Mouse (Mus musculus): ENCODE measurements around the gene Frmd5. TPM values are rescaled to one million over a fixed set of nuclear protein-coding genes. Genes with fewer than 3 reads are reported as not detected.

The Frmd5 gene
- polyA plus RNA-seq, 1 experiment from 2014 or later: 3.8 TPM

DNA sequence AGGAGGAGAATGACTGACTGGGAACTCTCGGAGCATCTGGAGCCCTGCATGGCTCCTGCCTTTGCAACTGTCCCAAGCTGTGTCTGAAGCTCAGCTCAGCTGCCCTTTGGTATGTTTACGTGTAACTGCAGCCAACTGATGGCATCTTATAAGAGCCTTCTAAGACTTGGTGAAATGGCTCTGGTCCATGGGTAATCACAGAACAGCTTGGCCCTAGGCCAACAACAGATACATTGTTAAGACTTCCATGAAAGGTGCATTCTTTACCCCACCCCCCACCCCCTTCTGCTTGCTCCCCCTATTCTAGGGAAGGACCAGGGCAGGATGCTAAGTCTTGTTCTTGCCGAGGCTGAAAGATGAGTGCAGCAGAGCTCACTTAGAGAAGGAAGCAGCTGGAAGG, 212.8 kb downstream of the Frmd5 start:
- H3K27ac ChIP-seq: no peak overlapping the region
- no peak overlapping the region for H3K4me2 ChIP-seq (replicated peaks)
- H3K9ac ChIP-seq: no peak overlapping the region
- H3K4me3 ChIP-seq: no peak overlapping the region
- no peaks in the 10 kb centered on the region for H3K27me3 ChIP-seq
- no peaks in the 10 kb centered on the region for H3K9me3 ChIP-seq
- 38% methylated on average over 3 of the region's 3 CpGs for WGBS
- H3K36me3 ChIP-seq: no peaks in the 10 kb centered on the region
- peaks cover 20% of the 10 kb centered on the region; the same call in 1 of the 2 replicates for H3K4me1 ChIP-seq
- no peak for ATAC-seq (ENCODE audit: insufficient number of reproducible peaks, insufficient read depth, low FRiP score, low TSS enrichment)

DNA sequence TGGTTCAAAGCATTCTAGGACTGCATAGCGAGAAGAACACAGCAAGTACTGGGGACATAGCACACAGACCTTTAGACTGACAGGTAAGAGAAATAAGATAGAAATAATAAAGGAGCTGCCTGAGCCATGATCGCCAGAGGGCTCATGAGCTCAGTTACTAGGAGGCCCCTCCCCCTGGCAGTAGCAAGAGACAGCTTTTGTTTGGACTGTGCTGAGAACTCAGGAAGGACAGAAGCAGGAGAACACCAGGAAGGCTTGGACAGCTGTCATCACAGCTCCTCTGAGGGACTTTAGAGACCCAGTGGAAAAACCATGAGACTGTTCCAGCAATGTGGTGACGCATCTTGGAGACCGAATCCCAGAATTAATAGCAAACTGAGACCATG, 218.6 kb downstream of the Frmd5 start:
- Histone ChIP-seq H3K27me3 (0 out of 2 replicates have a peak, but pooled peaks cover 3% of the 10 kb centered on the region), H3K4me3 (no peak overlapping the region), H3K4me1 (peaks cover 16% of the 10 kb centered on the region), H3K36me3 (no peaks in the 10 kb centered on the region), H3K9ac (no peak overlapping the region), H3K27ac (peak overlapping the region; percentile 69), H3K9me3 (no peaks in the 10 kb centered on the region), H3K4me2 (replicated peaks) (peak overlapping the region; percentile 25)
- WGBS: 27% methylated on average over 4 of the region's 4 CpGs
- peak; percentile 61; the same call in 1 of the 2 replicates for ATAC-seq (ENCODE audit: insufficient number of reproducible peaks, insufficient read depth, low FRiP score, low TSS enrichment)

DNA sequence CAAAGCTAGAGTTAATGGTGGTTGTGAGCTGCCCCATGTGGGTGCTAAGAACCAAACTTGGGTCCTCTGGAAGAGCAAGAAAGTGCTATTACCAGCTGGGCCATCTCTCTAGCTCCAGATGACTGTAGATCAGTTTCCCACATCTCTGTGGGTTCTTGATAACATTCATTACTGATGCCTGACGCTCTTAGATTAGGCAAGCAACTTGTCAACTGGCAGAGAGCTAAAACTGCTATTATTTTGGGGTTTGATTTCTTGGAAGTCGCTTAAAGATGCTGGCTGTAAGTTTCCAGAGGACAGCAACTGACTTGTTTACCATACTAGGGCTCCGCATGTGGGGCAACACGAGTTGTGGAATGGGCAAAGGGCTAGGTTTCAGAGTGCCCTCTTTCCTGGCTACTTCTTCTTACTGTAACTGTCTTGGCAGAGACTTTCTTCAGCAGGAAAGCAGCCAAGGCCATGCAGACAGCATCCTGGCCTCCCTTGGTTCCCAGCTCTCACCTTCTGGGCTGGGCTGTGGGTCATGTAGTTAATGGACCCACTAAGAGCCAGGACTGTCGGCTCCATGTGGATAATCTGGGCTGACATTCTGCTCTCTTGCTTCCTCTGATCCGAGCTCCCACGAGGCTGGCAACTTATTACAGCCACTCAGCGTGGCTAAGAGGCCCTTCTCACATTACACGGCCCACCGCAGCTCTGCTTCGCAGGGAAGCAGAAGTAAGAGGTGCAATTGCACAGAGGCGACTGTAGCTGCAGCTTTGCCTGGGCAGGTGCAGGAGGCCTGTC, 219.2 kb downstream of the Frmd5 start:
- peak; percentile 61; the same call in 1 of the 2 replicates for ATAC-seq (ENCODE audit: insufficient number of reproducible peaks, insufficient read depth, low FRiP score, low TSS enrichment)
- WGBS: 24% methylated on average over 12 of the region's 12 CpGs
- H3K27ac ChIP-seq: peak overlapping the region; percentile 69

DNA sequence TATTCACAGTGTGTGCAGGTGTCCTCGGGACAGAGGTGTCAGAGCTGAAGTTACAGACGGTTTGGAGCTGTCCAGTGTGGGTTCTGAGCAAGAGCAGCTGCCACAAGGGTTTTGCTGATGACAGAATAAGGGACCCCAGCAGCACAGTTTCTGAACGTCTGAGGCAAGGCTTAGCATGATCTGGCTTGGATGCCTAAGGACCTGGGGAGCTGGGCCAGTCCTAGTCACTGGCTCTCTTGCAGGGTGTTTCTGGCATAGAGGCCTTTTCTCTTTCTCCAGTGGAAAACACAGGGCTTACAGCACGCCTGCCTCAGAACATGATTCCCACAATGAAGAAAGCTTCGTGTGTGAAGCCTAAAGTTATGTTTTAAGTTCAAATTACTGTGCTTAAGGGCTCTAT, 222.2 kb downstream of the Frmd5 start:
- Histone ChIP-seq H3K9me3 (no peaks in the 10 kb centered on the region), H3K4me3 (no peak overlapping the region)
- ATAC-seq (ENCODE audit: insufficient number of reproducible peaks, insufficient read depth, low FRiP score, low TSS enrichment): no peak

More for the DNA sequence above, 219.2 kb downstream of the Frmd5 start:
- H3K4me1 ChIP-seq: peaks cover 16% of the 10 kb centered on the region
- no peak overlapping the region for H3K4me3 ChIP-seq
- H3K9me3 ChIP-seq: no peaks in the 10 kb centered on the region
- H3K4me2 ChIP-seq (replicated peaks): peak overlapping the region; percentile 25
- H3K9ac ChIP-seq: 0 out of 2 replicates have a peak overlapping the region, but pooled peaks have one; percentile 3
- H3K27me3 ChIP-seq: 0 out of 2 replicates have a peak, but pooled peaks cover 3% of the 10 kb centered on the region
- no peaks in the 10 kb centered on the region for H3K36me3 ChIP-seq

DNA sequence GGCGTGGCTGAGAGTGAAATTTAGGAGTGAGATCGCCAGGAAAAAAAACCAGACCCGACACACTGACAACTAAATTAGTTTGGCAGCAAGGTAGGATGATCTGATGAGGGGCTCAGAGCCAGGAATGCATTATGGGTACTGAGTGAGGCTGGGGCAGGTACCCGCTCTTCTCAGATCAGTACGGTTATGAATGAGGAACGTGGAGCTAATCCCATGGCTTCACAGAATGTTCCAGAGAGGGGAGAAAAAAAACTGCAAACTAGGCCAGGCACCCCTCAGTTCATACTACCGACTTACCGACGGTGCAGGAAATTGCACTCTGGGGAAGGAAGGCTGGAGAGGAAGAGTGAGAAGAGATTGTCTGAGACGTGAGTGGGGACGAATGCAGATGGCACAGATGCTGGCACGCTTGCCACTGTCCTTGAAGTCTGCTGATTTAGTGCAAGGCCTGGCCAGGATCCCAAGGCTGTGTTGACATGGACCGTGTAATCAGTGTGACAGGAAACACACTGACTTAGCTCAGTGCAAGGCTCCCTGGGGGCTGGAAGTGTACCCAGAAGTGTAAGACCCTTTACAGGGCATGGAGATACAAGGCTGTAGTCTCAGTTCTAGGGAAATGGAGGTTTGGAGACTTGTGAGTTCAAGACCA, 223.3 kb downstream of the Frmd5 start:
- ATAC-seq (ENCODE audit: insufficient number of reproducible peaks, insufficient read depth, low FRiP score, low TSS enrichment): no peak
- H3K9ac ChIP-seq: no peak overlapping the region
- no peak overlapping the region for H3K27ac ChIP-seq
- no peak overlapping the region for H3K4me2 ChIP-seq (replicated peaks)
- H3K36me3 ChIP-seq: no peaks in the 10 kb centered on the region
- no peaks in the 10 kb centered on the region for H3K9me3 ChIP-seq
- H3K27me3 ChIP-seq: 0 out of 2 replicates have a peak, but pooled peaks cover 3% of the 10 kb centered on the region
- 64% methylated on average over 13 of the region's 13 CpGs for WGBS
- H3K4me3 ChIP-seq: no peak overlapping the region
- H3K4me1 ChIP-seq: peaks cover 13% of the 10 kb centered on the region

More for the DNA sequence above, 222.2 kb downstream of the Frmd5 start:
- WGBS: 59% methylated on average over 5 of the region's 5 CpGs
- Histone ChIP-seq H3K9ac (no peak overlapping the region), H3K4me2 (replicated peaks) (no peak overlapping the region), H3K4me1 (peaks cover 16% of the 10 kb centered on the region), H3K27me3 (0 out of 2 replicates have a peak, but pooled peaks cover 3% of the 10 kb centered on the region), H3K27ac (no peak overlapping the region), H3K36me3 (no peaks in the 10 kb centered on the region)

DNA sequence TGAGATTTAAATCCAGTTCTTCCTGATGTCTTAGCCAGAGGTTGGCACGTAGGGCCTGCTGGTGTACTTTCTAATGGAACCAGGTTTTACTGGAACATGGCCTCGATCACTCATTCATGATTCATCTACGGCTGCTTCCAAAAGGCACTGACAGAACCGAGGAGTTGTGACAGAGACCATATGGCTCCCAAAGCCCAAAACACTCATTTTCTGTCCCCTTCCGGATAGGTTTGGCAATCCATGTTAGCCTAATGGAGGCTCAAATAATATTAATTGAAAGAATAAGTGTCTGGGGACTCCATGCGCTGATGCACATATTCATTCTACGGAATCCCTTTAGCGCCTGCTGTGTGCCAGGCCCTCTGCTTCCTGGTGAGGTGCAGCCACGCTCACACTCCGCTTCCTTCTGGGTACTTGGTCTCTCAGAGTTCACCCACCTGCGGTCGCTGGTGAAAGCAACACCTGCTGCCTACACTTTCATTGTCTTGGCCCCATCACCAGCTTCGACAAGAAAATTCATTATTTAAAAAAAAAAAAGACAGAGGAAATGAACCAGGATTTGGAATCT, 224.0 kb downstream of the Frmd5 start:
- Histone ChIP-seq H3K9me3 (no peaks in the 10 kb centered on the region), H3K36me3 (no peaks in the 10 kb centered on the region), H3K4me2 (replicated peaks) (no peak overlapping the region), H3K4me1 (peaks cover 6% of the 10 kb centered on the region), H3K9ac (no peak overlapping the region), H3K27ac (no peak overlapping the region), H3K27me3 (0 out of 2 replicates have a peak, but pooled peaks cover 3% of the 10 kb centered on the region), H3K4me3 (no peak overlapping the region)
- no peak for ATAC-seq (ENCODE audit: insufficient number of reproducible peaks, insufficient read depth, low FRiP score, low TSS enrichment)
- 88% methylated on average over 13 of the region's 13 CpGs for WGBS

DNA sequence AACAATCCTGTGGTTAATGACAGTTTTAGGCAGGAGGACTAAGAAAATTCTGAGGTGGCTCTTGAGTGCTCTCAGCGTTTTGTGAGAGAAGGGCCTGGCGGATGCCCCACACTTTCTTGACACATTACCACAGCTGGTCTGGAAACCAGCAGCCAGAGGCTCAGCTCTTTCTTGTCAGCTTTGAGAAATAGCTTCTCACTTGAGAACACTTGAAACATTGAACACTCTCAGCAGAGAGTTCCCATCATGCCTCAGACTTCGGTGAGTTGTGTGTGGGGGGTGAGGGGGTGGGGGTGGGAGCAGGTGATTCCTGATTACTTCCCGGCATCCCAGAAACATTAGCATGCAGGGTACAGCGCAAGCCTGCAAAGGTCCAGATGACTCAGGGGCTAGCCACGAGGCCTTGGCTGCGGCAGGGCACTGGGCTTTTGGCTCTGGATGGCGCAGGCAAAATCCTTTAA, 231.1 kb downstream of the Frmd5 start:
- no peak overlapping the region for H3K4me3 ChIP-seq
- no peak for ATAC-seq (ENCODE audit: insufficient number of reproducible peaks, insufficient read depth, low FRiP score, low TSS enrichment)
- H3K36me3 ChIP-seq: no peaks in the 10 kb centered on the region
- H3K27me3 ChIP-seq: no peaks in the 10 kb centered on the region
- no peaks in the 10 kb centered on the region for H3K9me3 ChIP-seq
- H3K4me1 ChIP-seq: 0 out of 2 replicates have a peak, but pooled peaks cover 8% of the 10 kb centered on the region
- no peak overlapping the region for H3K9ac ChIP-seq
- WGBS: 52% methylated on average over 8 of the region's 8 CpGs
- H3K4me2 ChIP-seq (replicated peaks): no peak overlapping the region
- no peak overlapping the region for H3K27ac ChIP-seq

DNA sequence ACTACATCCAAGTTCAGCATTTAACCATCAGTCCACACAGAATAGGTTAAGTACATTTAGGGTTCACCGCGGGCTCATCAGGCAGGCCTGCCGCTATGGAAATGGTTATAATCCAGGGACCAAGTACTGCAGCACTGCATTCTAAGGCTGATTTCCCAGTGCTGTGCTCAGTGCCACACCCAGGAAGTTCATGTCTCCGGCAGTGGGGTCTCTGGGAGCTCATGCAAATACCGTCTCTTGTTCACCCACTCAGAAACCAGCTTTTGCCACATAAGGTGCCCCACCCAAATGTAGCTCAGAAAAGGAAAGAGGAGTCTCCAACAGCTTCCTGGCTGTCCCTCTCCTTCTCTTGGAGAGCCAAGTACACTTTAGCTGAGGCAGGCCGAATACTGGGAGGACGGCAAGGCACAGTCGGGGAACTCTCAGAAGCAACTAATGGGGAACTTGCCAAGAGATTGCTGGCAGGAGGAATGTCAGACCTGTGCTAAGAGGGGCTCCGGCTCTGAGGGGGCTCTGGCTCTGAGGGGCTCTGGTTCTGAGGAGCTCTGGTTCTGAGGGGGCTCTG, 232.7 kb downstream of the Frmd5 start:
- 79% methylated on average over 9 of the region's 9 CpGs for WGBS
- ATAC-seq (ENCODE audit: insufficient number of reproducible peaks, insufficient read depth, low FRiP score, low TSS enrichment): no peak

DNA sequence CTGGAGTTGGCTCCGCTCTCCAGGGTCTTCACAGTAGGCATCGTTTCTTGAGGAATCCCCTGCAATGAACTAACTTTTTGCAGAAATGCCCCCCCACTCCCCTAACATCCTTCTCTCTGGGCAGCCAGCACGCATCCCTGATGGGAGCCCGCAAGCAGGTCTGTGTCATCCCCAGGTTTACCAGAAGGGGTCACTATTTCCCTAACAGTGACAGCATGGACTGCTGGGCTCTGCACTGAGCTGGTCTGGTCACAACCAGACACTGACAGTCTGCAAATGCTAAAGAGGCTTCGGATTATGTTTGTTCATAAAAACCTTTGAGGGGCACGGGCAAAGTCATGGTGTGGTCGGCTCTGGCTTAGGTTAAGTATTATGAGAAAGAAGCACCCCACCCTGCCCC, 235.1 kb downstream of the Frmd5 start:
- H3K9me3 ChIP-seq: no peaks in the 10 kb centered on the region
- 19% methylated on average over 7 of the region's 7 CpGs for WGBS
- ATAC-seq (ENCODE audit: insufficient number of reproducible peaks, insufficient read depth, low FRiP score, low TSS enrichment): peak; percentile 77; the same call in 1 of the 2 replicates

More for the DNA sequence above, 232.7 kb downstream of the Frmd5 start:
- no peaks in the 10 kb centered on the region for H3K36me3 ChIP-seq
- no peak overlapping the region for H3K4me3 ChIP-seq
- H3K9ac ChIP-seq: no peak overlapping the region
- H3K4me2 ChIP-seq (replicated peaks): no peak overlapping the region
- no peak overlapping the region for H3K27ac ChIP-seq
- no peaks in the 10 kb centered on the region for H3K27me3 ChIP-seq
- no peaks in the 10 kb centered on the region for H3K9me3 ChIP-seq
- 0 out of 2 replicates have a peak, but pooled peaks cover 8% of the 10 kb centered on the region for H3K4me1 ChIP-seq

DNA sequence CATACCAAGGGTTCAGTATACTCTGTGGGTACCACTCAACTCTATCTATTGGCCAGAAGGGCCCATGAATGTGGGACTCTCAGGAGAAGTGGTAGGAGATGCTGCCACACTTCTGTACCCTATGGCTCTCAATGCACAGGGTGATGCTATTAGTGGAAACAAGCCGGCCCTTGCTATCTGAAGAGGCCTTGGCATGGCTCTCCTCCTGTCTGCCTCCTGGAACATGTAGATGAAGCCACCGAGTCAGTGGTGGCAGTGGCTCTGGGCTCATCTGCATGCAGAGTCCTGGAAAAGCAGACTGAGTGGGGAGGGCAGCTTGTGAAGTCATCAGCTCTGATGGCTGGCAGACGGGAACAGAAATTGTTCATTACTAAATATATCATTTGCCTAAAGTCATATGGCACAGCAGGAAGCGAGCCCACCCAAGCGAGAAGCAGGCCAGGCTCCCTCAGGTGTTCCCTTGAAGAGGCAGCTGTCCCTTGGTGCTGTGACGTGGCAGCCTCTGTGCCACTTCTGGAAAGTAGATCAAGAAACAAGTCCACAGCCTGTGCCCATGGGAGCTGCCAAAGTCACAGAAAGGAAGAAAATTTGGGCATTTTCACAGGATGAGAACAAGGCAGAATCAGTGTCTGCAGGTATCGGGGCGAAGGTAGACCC, 235.8 kb downstream of the Frmd5 start:
- Histone ChIP-seq H3K4me3 (no peak overlapping the region), H3K27me3 (no peaks in the 10 kb centered on the region), H3K36me3 (no peaks in the 10 kb centered on the region), H3K9ac (no peak overlapping the region), H3K4me2 (replicated peaks) (no peak overlapping the region), H3K4me1 (0 out of 2 replicates have a peak, but pooled peaks cover 8% of the 10 kb centered on the region), H3K9me3 (no peaks in the 10 kb centered on the region), H3K27ac (no peak overlapping the region)
- WGBS: 74% methylated on average over 8 of the region's 8 CpGs
- no peak for ATAC-seq (ENCODE audit: insufficient number of reproducible peaks, insufficient read depth, low FRiP score, low TSS enrichment)

More for the DNA sequence above, 235.1 kb downstream of the Frmd5 start:
- no peaks in the 10 kb centered on the region for H3K36me3 ChIP-seq
- no peak overlapping the region for H3K4me3 ChIP-seq
- H3K4me2 ChIP-seq (replicated peaks): no peak overlapping the region
- no peak overlapping the region for H3K27ac ChIP-seq
- 0 out of 2 replicates have a peak, but pooled peaks cover 8% of the 10 kb centered on the region for H3K4me1 ChIP-seq
- no peak overlapping the region for H3K9ac ChIP-seq
- H3K27me3 ChIP-seq: no peaks in the 10 kb centered on the region

DNA sequence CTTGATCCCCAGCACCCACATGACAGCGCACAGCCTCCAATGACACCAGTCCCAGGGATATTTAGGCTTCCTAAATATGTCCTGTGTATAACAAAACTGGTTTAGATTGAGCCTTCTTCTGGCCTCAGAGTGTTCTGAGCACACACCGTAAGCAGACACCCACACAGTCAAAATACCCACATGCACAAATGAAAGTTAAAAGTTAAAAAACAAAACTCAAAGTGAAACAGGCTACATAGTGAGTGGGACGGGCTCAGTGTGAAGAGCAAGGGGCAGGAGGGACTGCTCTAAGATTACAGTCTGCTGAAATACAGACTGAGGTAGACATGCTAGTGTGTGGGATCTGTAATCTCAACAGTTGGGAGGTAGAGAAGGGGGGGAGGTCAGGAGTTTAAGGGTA, 236.8 kb downstream of the Frmd5 start:
- Histone ChIP-seq H3K27me3 (no peaks in the 10 kb centered on the region), H3K4me3 (no peak overlapping the region), H3K36me3 (no peaks in the 10 kb centered on the region), H3K9me3 (no peaks in the 10 kb centered on the region), H3K9ac (no peak overlapping the region), H3K4me1 (no peaks in the 10 kb centered on the region), H3K27ac (no peak overlapping the region), H3K4me2 (replicated peaks) (no peak overlapping the region)
- no peak for ATAC-seq (ENCODE audit: insufficient number of reproducible peaks, insufficient read depth, low FRiP score, low TSS enrichment)
- WGBS: 85% methylated on average over 3 of the region's 3 CpGs

Measured in embryonic facial prominence, embryonic 12.5 days (tissue).